Mouse (Mus musculus): ENCODE data around the gene Oas1d. TPM values are rescaled to one million over a fixed set of nuclear protein-coding genes. Genes with fewer than 3 reads are reported as not detected.
"Not testable (repeated sequence)": the region's sequence is repeated elsewhere in the genome, so short reads cannot be mapped to it uniquely, and the experiment has no call there.

The Oas1d gene
- total RNA-seq (2014; fragmentation: Nextera tagmentation) (not detected in 2 replicates), total RNA-seq (2017) (not detected in 2 replicates)

GRCm38 (mm10) chr5:120914204-120914603 lies at the start of gene Oas1d:
Gene Oas1d, plus strand, starts transcription at chr5:120914536.
- not testable (repeated sequence) for ATAC-seq (replicated peaks; ENCODE audit: poor library complexity, severe bottlenecking)

GRCm38 (mm10) chr5:120865336-120865860 lies 48.9 kb upstream of the Oas1d start:
- ATAC-seq (replicated peaks; ENCODE audit: poor library complexity, severe bottlenecking) = peak; percentile 46; the same call in 1 of the 2 replicates

GRCm38 (mm10) chr5:120869436-120870015 lies 44.8 kb upstream of the Oas1d start:
- no peak for ATAC-seq (replicated peaks; ENCODE audit: poor library complexity, severe bottlenecking)

- ATAC-seq (replicated peaks; ENCODE audit: poor library complexity, severe bottlenecking) = no peak
Measured at GRCm38 (mm10) chr5:120870081-120870480, 44.3 kb upstream of the Oas1d start.

- no peak for ATAC-seq (replicated peaks; ENCODE audit: poor library complexity, severe bottlenecking)
Measured at GRCm38 (mm10) chr5:120870782-120871181, 43.6 kb upstream of the Oas1d start.

GRCm38 (mm10) chr5:120871469-120871868 lies 42.9 kb upstream of the Oas1d start:
- ATAC-seq (replicated peaks; ENCODE audit: poor library complexity, severe bottlenecking) = no peak

- not testable (repeated sequence) for ATAC-seq (replicated peaks; ENCODE audit: poor library complexity, severe bottlenecking)
Measured at GRCm38 (mm10) chr5:120876839-120877238, 37.5 kb upstream of the Oas1d start.

- ATAC-seq (replicated peaks; ENCODE audit: poor library complexity, severe bottlenecking) = not testable (repeated sequence)
Measured at GRCm38 (mm10) chr5:120877407-120877806, 36.9 kb upstream of the Oas1d start.

GRCm38 (mm10) chr5:120878803-120879202 lies 35.5 kb upstream of the Oas1d start:
- not testable (repeated sequence) for ATAC-seq (replicated peaks; ENCODE audit: poor library complexity, severe bottlenecking)

- not testable (repeated sequence) for ATAC-seq (replicated peaks; ENCODE audit: poor library complexity, severe bottlenecking)
Measured at GRCm38 (mm10) chr5:120881681-120882080, 32.7 kb upstream of the Oas1d start.

- peak; percentile 44 for ATAC-seq (replicated peaks; ENCODE audit: poor library complexity, severe bottlenecking)
Measured at GRCm38 (mm10) chr5:120887413-120887812, 26.9 kb upstream of the Oas1d start, which contains the start of gene Oas1g. Gene Oas1g, minus strand, starts transcription at chr5:120887613.

GRCm38 (mm10) chr5:120887831-120888230 lies 26.5 kb upstream of the Oas1d start:
- no peak for ATAC-seq (replicated peaks; ENCODE audit: poor library complexity, severe bottlenecking)

GRCm38 (mm10) chr5:120888294-120888815 lies 26.0 kb upstream of the Oas1d start:
- ATAC-seq (replicated peaks; ENCODE audit: poor library complexity, severe bottlenecking) = not testable (repeated sequence)

- no peak for ATAC-seq (replicated peaks; ENCODE audit: poor library complexity, severe bottlenecking)
Measured at GRCm38 (mm10) chr5:120890026-120890425, 24.3 kb upstream of the Oas1d start.

- ATAC-seq (replicated peaks; ENCODE audit: poor library complexity, severe bottlenecking) = peak; percentile 25; the same call in 1 of the 2 replicates
Measured at GRCm38 (mm10) chr5:120890991-120891390, 23.3 kb upstream of the Oas1d start.

- not testable (repeated sequence) for ATAC-seq (replicated peaks; ENCODE audit: poor library complexity, severe bottlenecking)
Measured at GRCm38 (mm10) chr5:120891566-120892242, 22.6 kb upstream of the Oas1d start.

- no peak for ATAC-seq (replicated peaks; ENCODE audit: poor library complexity, severe bottlenecking)
Measured at GRCm38 (mm10) chr5:120892243-120892660, 22.1 kb upstream of the Oas1d start.

- not testable (repeated sequence) for ATAC-seq (replicated peaks; ENCODE audit: poor library complexity, severe bottlenecking)
Measured at GRCm38 (mm10) chr5:120893866-120894265, 20.5 kb upstream of the Oas1d start.

GRCm38 (mm10) chr5:120894692-120895091 lies 19.6 kb upstream of the Oas1d start:
- ATAC-seq (replicated peaks; ENCODE audit: poor library complexity, severe bottlenecking) = not testable (repeated sequence)

- ATAC-seq (replicated peaks; ENCODE audit: poor library complexity, severe bottlenecking) = no peak
Measured at GRCm38 (mm10) chr5:120895231-120895900, 19.0 kb upstream of the Oas1d start.

- ATAC-seq (replicated peaks; ENCODE audit: poor library complexity, severe bottlenecking) = no peak
Measured at GRCm38 (mm10) chr5:120898307-120898706, 16.0 kb upstream of the Oas1d start.

All from granulocyte monocyte progenitor cell, adult 5-6 weeks (primary cell).